11 mouse cellular contexts compared by ENCODE assay signal in genomic region chr8:9935574-9935973, GRCm38 (mm10). TPM values are rescaled to one million over a fixed set of nuclear protein-coding genes. Genes with fewer than 3 reads are reported as not detected.
DNase-seq lines count a peak whose midpoint lies in the region; ATAC-seq and TF ChIP-seq lines count a peak whose summit lies in the region.
"Had no signal": no experiment of that assay in that cellular context is flagged by ENCODE, and none has a peak within 500 bp of the region (broad histone marks: within the 10 kb centered on the region; RNA-seq: fewer than 3 reads in every experiment).

No protein-coding gene starts in this region.

- TF ChIP-seq EP300 in stomach, postnatal 0 days (optimal IDR thresholded peaks at IDR 0.05): no peak

- H3K27me3 ChIP-seq in forebrain, embryonic 12.5 days: no peaks in the 10 kb centered on the region
- no peaks in the 10 kb centered on the region for H3K27me3 ChIP-seq in forebrain, embryonic 10.5 days (ENCODE audit: poor library complexity, severe bottlenecking)
- no peaks in the 10 kb centered on the region for H3K27me3 ChIP-seq in lung, embryonic 16.5 days (ENCODE audit: control insufficient read depth, insufficient read depth, low read depth, low read length)
- no peaks in the 10 kb centered on the region for H3K27me3 ChIP-seq in neural tube, embryonic 12.5 days (replicated peaks)
- H3K27me3 ChIP-seq in stomach, postnatal 0 days (ENCODE audit: control insufficient read depth, insufficient read depth, low read length): no peaks in the 10 kb centered on the region
- H3K27me3 ChIP-seq: embryonic facial prominence, embryonic 12.5 days; liver, embryonic 13.5 days had no signal

- H3K36me3 ChIP-seq in forebrain, embryonic 12.5 days (replicated peaks): no peaks in the 10 kb centered on the region
- no peaks in the 10 kb centered on the region for H3K36me3 ChIP-seq in forebrain, embryonic 10.5 days (replicated peaks)
- no peaks in the 10 kb centered on the region for H3K36me3 ChIP-seq in lung, embryonic 16.5 days (ENCODE audit: control insufficient read depth, insufficient read depth, low read length)
- no peaks in the 10 kb centered on the region for H3K36me3 ChIP-seq in neural tube, embryonic 12.5 days
- H3K36me3 ChIP-seq in stomach, postnatal 0 days (ENCODE audit: control insufficient read depth, insufficient read depth, low read length): no peaks in the 10 kb centered on the region
- H3K36me3 ChIP-seq: embryonic facial prominence, embryonic 12.5 days; liver, embryonic 13.5 days had no signal

- H3K27ac ChIP-seq in forebrain, embryonic 12.5 days: no peak overlapping the region
- no peak overlapping the region for H3K27ac ChIP-seq in forebrain, embryonic 10.5 days
- H3K27ac ChIP-seq in lung, embryonic 16.5 days (ENCODE audit: low read length): peak overlapping the region; percentile 76
- no peak overlapping the region for H3K27ac ChIP-seq in neural tube, embryonic 12.5 days
- H3K27ac ChIP-seq in stomach, postnatal 0 days (replicated peaks): 0 out of 2 replicates have a peak overlapping the region, but pooled peaks have one; percentile 14
- H3K27ac ChIP-seq: embryonic facial prominence, embryonic 12.5 days; liver, embryonic 13.5 days had no signal

- peak; percentile 17; the same call in 1 of the 2 replicates for ATAC-seq in forebrain, embryonic 12.5 days (ENCODE audit: low FRiP score)
- ATAC-seq in lung, embryonic 16.5 days (ENCODE audit: low read depth): peak; percentile 13; the same call in 1 of the 2 replicates
- 0 out of 2 replicates have a peak, but pooled peaks have one; percentile 53 for ATAC-seq in neural tube, embryonic 12.5 days (ENCODE audit: low FRiP score, low read depth)
- ATAC-seq in stomach, postnatal 0 days (ENCODE audit: low FRiP score, low TSS enrichment): no peak

- H3K4me2 ChIP-seq in forebrain, embryonic 12.5 days: no peak overlapping the region
- H3K4me2 ChIP-seq in lung, embryonic 16.5 days (ENCODE audit: low read depth, low read length): no peak overlapping the region
- H3K4me2 ChIP-seq in neural tube, embryonic 12.5 days (replicated peaks): no peak overlapping the region
- no peak overlapping the region for H3K4me2 ChIP-seq in stomach, postnatal 0 days (replicated peaks; ENCODE audit: low read depth)
- H3K4me2 ChIP-seq: embryonic facial prominence, embryonic 12.5 days; liver, embryonic 13.5 days had no signal

- H3K9ac ChIP-seq in forebrain, embryonic 12.5 days: no peak overlapping the region
- H3K9ac ChIP-seq in lung, embryonic 16.5 days (ENCODE audit: low read length): no peak overlapping the region
- H3K9ac ChIP-seq in neural tube, embryonic 12.5 days: no peak overlapping the region
- no peak overlapping the region for H3K9ac ChIP-seq in stomach, postnatal 0 days (ENCODE audit: low read length)
- H3K9ac ChIP-seq: embryonic facial prominence, embryonic 12.5 days; liver, embryonic 13.5 days had no signal

- intact Hi-C loops in heart, postnatal 25 days (cut with DNase I): loop anchor here (2.0 to 5.0 kb wide), 2 partner anchors 588 to 703 kb away; no protein-coding TSS in a partner anchor

- H3K4me3 ChIP-seq in forebrain, embryonic 12.5 days (replicated peaks): no peak overlapping the region
- no peak overlapping the region for H3K4me3 ChIP-seq in forebrain, embryonic 10.5 days
- H3K4me3 ChIP-seq in lung, embryonic 16.5 days (ENCODE audit: low read length): no peak overlapping the region
- H3K4me3 ChIP-seq in neural tube, embryonic 12.5 days: no peak overlapping the region
- H3K4me3 ChIP-seq in stomach, postnatal 0 days (ENCODE audit: low read depth, low read length): no peak overlapping the region
- H3K4me3 ChIP-seq: embryonic facial prominence, embryonic 12.5 days; liver, embryonic 13.5 days; myocyte had no signal

- WGBS in forebrain, embryonic 12.5 days: 72% methylated on average over 7 of the region's 7 CpGs
- 75% methylated on average over 7 of the region's 7 CpGs for WGBS in forebrain, embryonic 10.5 days
- 59% methylated on average over 7 of the region's 7 CpGs for WGBS in lung, embryonic 16.5 days
- WGBS in neural tube, embryonic 12.5 days: 75% methylated on average over 7 of the region's 7 CpGs
- 64% methylated on average over 7 of the region's 7 CpGs for WGBS in stomach, postnatal 0 days

- no peak for DNase-seq in forebrain, embryonic 10.5 days (ENCODE audit: extremely low spot score, low spot score)
- no peak for DNase-seq in lung, postnatal 25 days (ENCODE audit: low spot score)
- no peak for DNase-seq in neural tube, embryonic 10.5 days (ENCODE audit: extremely low spot score, low spot score)
- no peak for DNase-seq in stomach, postnatal 0 days (ENCODE audit: low spot score)
- DNase-seq in heart, postnatal 25 days (ENCODE audit: low spot score): no peak
- DNase-seq: liver, embryonic 13.5 days had no signal

- H3K4me1 ChIP-seq in forebrain, embryonic 12.5 days: no peaks in the 10 kb centered on the region
- peaks cover 5% of the 10 kb centered on the region; the same call in 1 of the 2 replicates for H3K4me1 ChIP-seq in forebrain, embryonic 10.5 days
- no peaks in the 10 kb centered on the region for H3K4me1 ChIP-seq in lung, embryonic 16.5 days (replicated peaks; ENCODE audit: control insufficient read depth, insufficient read depth, low read length)
- no peaks in the 10 kb centered on the region for H3K4me1 ChIP-seq in neural tube, embryonic 12.5 days
- H3K4me1 ChIP-seq in stomach, postnatal 0 days (replicated peaks; ENCODE audit: control insufficient read depth, insufficient read depth): no peaks in the 10 kb centered on the region
- H3K4me1 ChIP-seq: embryonic facial prominence, embryonic 12.5 days; liver, embryonic 13.5 days had no signal

- TF ChIP-seq CTCF in stomach, postnatal 0 days (IDR thresholded peaks at IDR 0.05; ENCODE audit: low read depth): no peak

- H3K9me3 ChIP-seq in forebrain, embryonic 12.5 days: no peaks in the 10 kb centered on the region
- H3K9me3 ChIP-seq in forebrain, embryonic 10.5 days: no peaks in the 10 kb centered on the region
- H3K9me3 ChIP-seq in lung, embryonic 16.5 days (ENCODE audit: control insufficient read depth, low read length): no peaks in the 10 kb centered on the region
- no peaks in the 10 kb centered on the region for H3K9me3 ChIP-seq in neural tube, embryonic 12.5 days
- H3K9me3 ChIP-seq in stomach, postnatal 0 days (ENCODE audit: control insufficient read depth, low read length): no peaks in the 10 kb centered on the region
- H3K9me3 ChIP-seq: embryonic facial prominence, embryonic 12.5 days; liver, embryonic 13.5 days had no signal

RNA-seq across cellular contexts. Expression of gene Lig4, which starts 41.9 kb away (rescaled TPM):
- 9.9 and 10.4 TPM in 2 replicates for polyA plus RNA-seq in forebrain, embryonic 12.5 days (2016; fragmentation: Nextera tagmentation; extraction: Ambion mirVana)
- 8.0 and 8.3 TPM in 2 replicates for polyA plus RNA-seq in forebrain, embryonic 10.5 days (2016; fragmentation: Nextera tagmentation; extraction: Ambion mirVana)
- 5.3 and 5.7 TPM in 2 replicates for polyA plus RNA-seq in lung, embryonic 16.5 days (2015; fragmentation: Nextera tagmentation; extraction: Ambion mirVana)
- 9.2 and 10.1 TPM in 2 replicates for polyA plus RNA-seq in neural tube, embryonic 12.5 days (2016; fragmentation: Nextera tagmentation; extraction: Ambion mirVana)
- 2.8 TPM in 2 replicates for polyA plus RNA-seq in stomach, postnatal 0 days (2015; fragmentation: Nextera tagmentation; extraction: Ambion mirVana)
- total RNA-seq in heart, postnatal 25 days (2021): 1 to 10 TPM; 5.0 to 5.1 TPM

RNA-seq across cellular contexts. Expression of gene Abhd13, which starts 41.9 kb away (rescaled TPM):
- polyA plus RNA-seq in forebrain, embryonic 12.5 days (2016; fragmentation: Nextera tagmentation; extraction: Ambion mirVana): 20.9 and 21.2 TPM in 2 replicates
- polyA plus RNA-seq in forebrain, embryonic 10.5 days (2016; fragmentation: Nextera tagmentation; extraction: Ambion mirVana): 14.9 and 15.2 TPM in 2 replicates
- 13.8 and 15.0 TPM in 2 replicates for polyA plus RNA-seq in lung, embryonic 16.5 days (2015; fragmentation: Nextera tagmentation; extraction: Ambion mirVana)
- polyA plus RNA-seq in neural tube, embryonic 12.5 days (2016; fragmentation: Nextera tagmentation; extraction: Ambion mirVana): 19.6 and 20.6 TPM in 2 replicates
- 13.0 and 13.2 TPM in 2 replicates for polyA plus RNA-seq in stomach, postnatal 0 days (2015; fragmentation: Nextera tagmentation; extraction: Ambion mirVana)
- total RNA-seq in heart, postnatal 25 days (2021): 10 to 100 TPM; 11.3 to 13.0 TPM

Comparison
In these comparisons a context has a peak if more than half of its experiments do, and no peak if none do; other contexts are left out.
1. H3K27ac ChIP-seq: peak in lung, embryonic 16.5 days (single experiment) and stomach, postnatal 0 days (single experiment); none in forebrain, embryonic 12.5 days (single experiment), forebrain, embryonic 10.5 days (single experiment) and neural tube, embryonic 12.5 days (single experiment).